Mouse (Mus musculus) hindbrain, embryonic 12.5 days (tissue): Measurements from ENCODE around the gene Mycbp2. TPM values are rescaled to one million over a fixed set of nuclear protein-coding genes. Genes with fewer than 3 reads are reported as not detected.

Experiments
- ATAC-seq: fragments of 200-750 bp; cut with Nextera tagmentation; 2 replicates; pipeline ENCODE4 v1.8.0; 2017; ENCODE audit warnings: moderate TSS enrichment; ENCODE audit not compliant: low FRiP score
- H3K27ac ChIP-seq: fragments of 300-500 bp; sonication (generic); 2 replicates; pipeline ENCODE4 v1.5.1; 2016; ENCODE audit warnings: mild to moderate bottlenecking
- H3K27me3 ChIP-seq: fragments of 300-500 bp; sonication (generic); 2 replicates; pipeline ENCODE4 v1.6.1; 2016; ENCODE audit warnings: mild to moderate bottlenecking
- H3K36me3 ChIP-seq: fragments of 300-500 bp; sonication (generic); 2 replicates; pipeline ENCODE4 v1.6.1; 2016; ENCODE audit warnings: mild to moderate bottlenecking
- H3K4me1 ChIP-seq: fragments of 300-500 bp; sonication (generic); 2 replicates; pipeline ENCODE4 v1.6.1; 2016
- H3K4me2 ChIP-seq: fragments of 300-500 bp; sonication (generic); replicated peaks from 2 replicates; pipeline ENCODE4 v1.6.1; 2016; ENCODE audit warnings: mild to moderate bottlenecking
- H3K4me3 ChIP-seq: fragments of 300-500 bp; sonication (generic); 2 replicates; pipeline ENCODE4 v1.5.1; 2016; ENCODE audit warnings: mild to moderate bottlenecking
- H3K9ac ChIP-seq: fragments of 300-500 bp; sonication (generic); 2 replicates; pipeline ENCODE4 v1.6.1; 2016; ENCODE audit warnings: mild to moderate bottlenecking, moderate library complexity
- H3K9me3 ChIP-seq: fragments of 300-500 bp; sonication (generic); replicated peaks from 2 replicates; pipeline ENCODE4 v1.6.1; 2016; ENCODE audit warnings: mild to moderate bottlenecking
- WGBS: fragments of 180-500 bp; shearing (Covaris S2); methylation state at CpG from one replicate; pipeline ENCODE4 v1.1.7; 2016; 5-methylcytosine and 5-hydroxymethylcytosine counted together
- polyA plus RNA-seq: library from polyadenylated mRNA; unstranded; fragments of >200 nt; fragmentation: Nextera tagmentation; extraction: Ambion mirVana; gene quantifications from 2 replicates; pipeline ENCODE4 v1.2.1, GENCODE M21; 2016

The Mycbp2 gene
- polyA plus RNA-seq, 1 experiment from 2014 or later, result 44.3 TPM

- Histone ChIP-seq H3K36me3 (peaks cover 56% of the 10 kb centered on the region), H3K4me2 (no peak overlapping the region), H3K4me1 (no peaks in the 10 kb centered on the region), H3K9ac (no peak overlapping the region), H3K9me3 (no peaks in the 10 kb centered on the region), H3K27ac (no peak overlapping the region), H3K27me3 (no peaks in the 10 kb centered on the region), H3K4me3 (no peak overlapping the region)
- no peak for ATAC-seq
- 89% methylated on average over 2 of the region's 2 CpGs for WGBS
Measured at GRCm38 (mm10) chr14:103131991-103132390, 214.6 kb downstream of the Mycbp2 start.

GRCm38 (mm10) chr14:103125756-103126155 lies 220.9 kb downstream of the Mycbp2 start:
- H3K4me1 ChIP-seq, result no peaks in the 10 kb centered on the region
- ATAC-seq, result no peak
- H3K4me3 ChIP-seq, result no peak overlapping the region
- 93% methylated on average over 6 of the region's 6 CpGs for WGBS
- no peak overlapping the region for H3K27ac ChIP-seq
- no peak overlapping the region for H3K4me2 ChIP-seq
- peaks cover 68% of the 10 kb centered on the region for H3K36me3 ChIP-seq
- no peaks in the 10 kb centered on the region for H3K27me3 ChIP-seq
- H3K9me3 ChIP-seq, result no peaks in the 10 kb centered on the region
- no peak overlapping the region for H3K9ac ChIP-seq

- no peaks in the 10 kb centered on the region for H3K27me3 ChIP-seq
- H3K9ac ChIP-seq, result no peak overlapping the region
- ATAC-seq, result no peak
- H3K4me1 ChIP-seq, result no peaks in the 10 kb centered on the region
- no peak overlapping the region for H3K4me2 ChIP-seq
- H3K27ac ChIP-seq, result no peak overlapping the region
- no peaks in the 10 kb centered on the region for H3K9me3 ChIP-seq
- WGBS, result 93% methylated on average over 3 of the region's 3 CpGs
- peaks cover 58% of the 10 kb centered on the region for H3K36me3 ChIP-seq
- H3K4me3 ChIP-seq, result no peak overlapping the region
Measured at GRCm38 (mm10) chr14:103114994-103115670, 231.5 kb downstream of the Mycbp2 start.

GRCm38 (mm10) chr14:103112606-103113363 lies 233.8 kb downstream of the Mycbp2 start:
- Histone ChIP-seq H3K9ac (no peak overlapping the region), H3K36me3 (peaks cover 44% of the 10 kb centered on the region), H3K27me3 (no peaks in the 10 kb centered on the region), H3K9me3 (no peaks in the 10 kb centered on the region), H3K27ac (no peak overlapping the region), H3K4me3 (no peak overlapping the region), H3K4me1 (no peaks in the 10 kb centered on the region), H3K4me2 (no peak overlapping the region)
- WGBS, result 96% methylated on average over 3 of the region's 3 CpGs
- ATAC-seq, result no peak

GRCm38 (mm10) chr14:103109971-103110370 lies 236.6 kb downstream of the Mycbp2 start:
- ATAC-seq, result no peak

GRCm38 (mm10) chr14:103106301-103106700 lies 240.3 kb downstream of the Mycbp2 start:
- Histone ChIP-seq H3K4me1 (no peaks in the 10 kb centered on the region), H3K9me3 (no peaks in the 10 kb centered on the region), H3K9ac (no peak overlapping the region), H3K36me3 (no peaks in the 10 kb centered on the region), H3K27me3 (no peaks in the 10 kb centered on the region), H3K4me2 (no peak overlapping the region), H3K4me3 (no peak overlapping the region), H3K27ac (no peak overlapping the region)
- ATAC-seq, result no peak
- 97% methylated on average over 2 of the region's 2 CpGs for WGBS

More at GRCm38 (mm10) chr14:103109971-103110370, 236.6 kb downstream of the Mycbp2 start:
- H3K27ac ChIP-seq, result no peak overlapping the region
- H3K9me3 ChIP-seq, result no peaks in the 10 kb centered on the region
- 88% methylated on average over 4 of the region's 4 CpGs for WGBS
- no peak overlapping the region for H3K4me2 ChIP-seq
- H3K4me3 ChIP-seq, result no peak overlapping the region
- no peaks in the 10 kb centered on the region for H3K27me3 ChIP-seq
- H3K9ac ChIP-seq, result no peak overlapping the region
- peaks cover 17% of the 10 kb centered on the region for H3K36me3 ChIP-seq
- no peaks in the 10 kb centered on the region for H3K4me1 ChIP-seq

GRCm38 (mm10) chr14:103102731-103103335 lies 243.8 kb downstream of the Mycbp2 start:
- H3K9me3 ChIP-seq, result no peaks in the 10 kb centered on the region
- no peak for ATAC-seq
- H3K4me1 ChIP-seq, result peaks cover 3% of the 10 kb centered on the region
- no peak overlapping the region for H3K4me3 ChIP-seq
- no peak overlapping the region for H3K4me2 ChIP-seq
- 74% methylated on average over 10 of the region's 10 CpGs for WGBS
- H3K27me3 ChIP-seq, result no peaks in the 10 kb centered on the region
- no peak overlapping the region for H3K27ac ChIP-seq
- no peaks in the 10 kb centered on the region for H3K36me3 ChIP-seq
- no peak overlapping the region for H3K9ac ChIP-seq

- H3K27me3 ChIP-seq, result no peaks in the 10 kb centered on the region
- H3K36me3 ChIP-seq, result no peaks in the 10 kb centered on the region
- no peak overlapping the region for H3K9ac ChIP-seq
- H3K4me2 ChIP-seq, result no peak overlapping the region
- H3K4me1 ChIP-seq, result peaks cover 6% of the 10 kb centered on the region
- H3K27ac ChIP-seq, result no peak overlapping the region
- H3K4me3 ChIP-seq, result no peak overlapping the region
- no peaks in the 10 kb centered on the region for H3K9me3 ChIP-seq
- WGBS, result 53% methylated on average over 6 of the region's 6 CpGs
- ATAC-seq, result no peak
Measured at GRCm38 (mm10) chr14:103102246-103102645, 244.4 kb downstream of the Mycbp2 start.

GRCm38 (mm10) chr14:103101171-103101570 lies 245.4 kb downstream of the Mycbp2 start:
- Histone ChIP-seq H3K4me2 (no peak overlapping the region), H3K27ac (no peak overlapping the region), H3K27me3 (no peaks in the 10 kb centered on the region), H3K36me3 (0 out of 2 replicates have a peak, but pooled peaks cover 3% of the 10 kb centered on the region), H3K4me3 (no peak overlapping the region), H3K9me3 (no peaks in the 10 kb centered on the region), H3K9ac (no peak overlapping the region), H3K4me1 (peaks cover 15% of the 10 kb centered on the region)
- no peak for ATAC-seq
- WGBS, result 76% methylated on average over 3 of the region's 3 CpGs

GRCm38 (mm10) chr14:103100296-103100695 lies 246.3 kb downstream of the Mycbp2 start:
- Histone ChIP-seq H3K36me3 (0 out of 2 replicates have a peak, but pooled peaks cover 3% of the 10 kb centered on the region), H3K27ac (peak overlapping the region; percentile 23; the same call in 1 of the 2 replicates), H3K9me3 (no peaks in the 10 kb centered on the region), H3K4me2 (no peak overlapping the region), H3K9ac (no peak overlapping the region), H3K4me1 (peaks cover 20% of the 10 kb centered on the region), H3K4me3 (no peak overlapping the region), H3K27me3 (no peaks in the 10 kb centered on the region)
- no peak for ATAC-seq
- WGBS, result 86% methylated on average over 13 of the region's 13 CpGs

GRCm38 (mm10) chr14:103099238-103099933 lies 247.2 kb downstream of the Mycbp2 start, which contains the start of gene Fbxl3:
TSS of gene Fbxl3 (minus strand) at chr14:103099566.
- peak; percentile 87 for ATAC-seq
- H3K27ac ChIP-seq, result peak within 1 kb of the TSS; percentile 98
- peak within 1 kb of the TSS; percentile 65 for H3K4me2 ChIP-seq
- peaks cover 20% of the 10 kb centered on the region for H3K4me1 ChIP-seq
- H3K9ac ChIP-seq, result peak within 1 kb of the TSS; percentile 98
- H3K27me3 ChIP-seq, result no peaks in the 10 kb centered on the region
- H3K4me3 ChIP-seq, result peak within 1 kb of the TSS; percentile 85
- WGBS, result under 1% methylated on average over 86 of the region's 88 CpGs
- no peaks in the 10 kb centered on the region for H3K9me3 ChIP-seq
- 0 out of 2 replicates have a peak, but pooled peaks cover 3% of the 10 kb centered on the region for H3K36me3 ChIP-seq
